Mouse (Mus musculus): Measurements from ENCODE around the gene Kcne4. TPM values are rescaled to one million over a fixed set of nuclear protein-coding genes. Genes with fewer than 3 reads are reported as not detected.

Gene Kcne4
- total and polyA plus RNA-seq, 2 experiments from 2014 or later: 3.5 to 3.9 TPM

DNA sequence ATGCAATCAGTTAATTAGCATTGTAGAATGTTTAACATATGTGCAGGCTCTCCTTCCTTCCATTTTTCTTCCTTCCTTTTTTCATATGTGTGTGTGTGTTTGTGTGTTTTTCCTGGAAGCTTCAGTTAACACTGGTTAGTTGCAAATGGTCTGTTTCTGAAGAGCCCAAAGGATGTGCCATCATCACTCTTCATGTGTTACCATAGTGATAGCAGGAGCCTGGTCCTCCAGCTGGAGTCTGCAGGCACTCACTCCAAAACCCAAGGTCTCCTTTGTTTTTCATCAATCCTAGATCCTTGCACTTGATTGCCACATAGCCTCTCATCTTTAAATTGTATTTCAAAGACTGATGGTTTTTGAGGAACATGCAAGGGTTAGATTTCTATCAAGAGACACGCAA is 29.1 kb downstream of the Kcne4 start:
- Histone ChIP-seq H3K4me3 (ENCODE audit: low read depth, low read length) (no peak overlapping the region), H3K9me3 (replicated peaks; ENCODE audit: control insufficient read depth, low read length) (no peaks in the 10 kb centered on the region), H3K4me1 (ENCODE audit: control insufficient read depth, insufficient read depth) (no peaks in the 10 kb centered on the region), H3K27me3 (ENCODE audit: control insufficient read depth, insufficient read depth, low read length) (no peaks in the 10 kb centered on the region), H3K9ac (replicated peaks; ENCODE audit: low read depth, low read length) (no peak overlapping the region), H3K27ac (ENCODE audit: low read depth) (no peak overlapping the region), H3K36me3 (replicated peaks; ENCODE audit: control insufficient read depth, insufficient read depth, low read length) (no peaks in the 10 kb centered on the region), H3K4me2 (ENCODE audit: low read depth, low read length) (no peak overlapping the region)
- 85% methylated on average over 1 of the region's 1 CpGs for whole genome bisulfite sequencing
- ATAC-seq (ENCODE audit: insufficient read depth, low read depth) (no peak), DNase-seq (ENCODE audit: low spot score) (no peak)
- TF ChIP-seq EP300 (IDR thresholded peaks at IDR 0.05; ENCODE audit: low read depth): no peak
- TF ChIP-seq CTCF (IDR thresholded peaks at IDR 0.05; ENCODE audit: low read depth): no peak

GRCm38 (mm10) chr1:78846471-78846870 is 29.9 kb downstream of the Kcne4 start:
- TF ChIP-seq EP300 (IDR thresholded peaks at IDR 0.05; ENCODE audit: low read depth) (no peak), CTCF (IDR thresholded peaks at IDR 0.05; ENCODE audit: low read depth) (peak; percentile 51)
- ATAC-seq (ENCODE audit: insufficient read depth, low read depth) (no peak), DNase-seq (ENCODE audit: low spot score) (no peak)
- Histone ChIP-seq H3K4me1 (ENCODE audit: control insufficient read depth, insufficient read depth) (no peaks in the 10 kb centered on the region), H3K27me3 (ENCODE audit: control insufficient read depth, insufficient read depth, low read length) (no peaks in the 10 kb centered on the region), H3K36me3 (replicated peaks; ENCODE audit: control insufficient read depth, insufficient read depth, low read length) (no peaks in the 10 kb centered on the region), H3K4me3 (ENCODE audit: low read depth, low read length) (no peak overlapping the region), H3K9ac (replicated peaks; ENCODE audit: low read depth, low read length) (no peak overlapping the region), H3K4me2 (ENCODE audit: low read depth, low read length) (no peak overlapping the region), H3K9me3 (replicated peaks; ENCODE audit: control insufficient read depth, low read length) (no peaks in the 10 kb centered on the region), H3K27ac (ENCODE audit: low read depth) (no peak overlapping the region)
- 39% methylated on average over 2 of the region's 2 CpGs for WGBS

DNA sequence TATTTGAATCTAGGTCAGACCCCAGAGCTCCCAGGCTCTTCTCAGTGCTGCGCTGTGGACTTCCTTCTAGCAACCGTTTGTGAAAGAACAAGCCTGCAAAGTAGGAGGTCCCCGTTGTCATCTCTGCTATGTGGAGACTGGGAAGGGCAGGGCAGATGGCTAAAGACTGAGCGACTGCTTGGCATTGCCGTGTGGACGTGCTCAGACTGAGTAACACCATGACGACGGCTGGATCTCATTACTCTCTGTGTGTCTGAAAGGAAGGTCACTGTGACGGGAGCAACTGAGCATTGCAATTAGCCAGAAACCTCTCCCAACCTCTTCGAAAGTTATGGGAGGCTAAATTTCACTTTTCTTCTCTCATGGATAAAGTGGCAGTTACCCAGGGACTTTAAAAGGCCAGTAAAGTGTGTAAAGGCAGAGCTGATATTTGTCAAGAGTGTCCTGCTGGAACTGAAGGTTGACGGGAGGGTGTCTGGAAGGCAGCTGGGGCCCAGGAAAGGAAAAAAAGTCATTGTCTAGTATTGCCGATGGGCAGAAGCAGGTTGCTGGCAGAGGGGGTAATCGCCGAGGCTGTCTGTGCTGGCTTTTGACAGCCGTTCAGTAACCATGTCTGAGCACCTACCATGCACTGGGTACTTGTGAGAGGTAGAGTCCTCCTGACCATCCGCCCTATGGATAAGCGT is 36.0 kb downstream of the Kcne4 start:
- Histone ChIP-seq H3K4me2 (ENCODE audit: low read depth, low read length) (no peak overlapping the region), H3K36me3 (replicated peaks; ENCODE audit: control insufficient read depth, insufficient read depth, low read length) (no peaks in the 10 kb centered on the region), H3K4me3 (ENCODE audit: low read depth, low read length) (no peak overlapping the region), H3K9me3 (replicated peaks; ENCODE audit: control insufficient read depth, low read length) (no peaks in the 10 kb centered on the region), H3K4me1 (ENCODE audit: control insufficient read depth, insufficient read depth) (peaks cover 5% of the 10 kb centered on the region), H3K27ac (ENCODE audit: low read depth) (no peak overlapping the region), H3K9ac (replicated peaks; ENCODE audit: low read depth, low read length) (no peak overlapping the region), H3K27me3 (ENCODE audit: control insufficient read depth, insufficient read depth, low read length) (no peaks in the 10 kb centered on the region)
- ATAC-seq (ENCODE audit: insufficient read depth, low read depth) (peak; percentile 39), DNase-seq (ENCODE audit: low spot score) (no peak)
- 52% methylated on average over 17 of the region's 17 CpGs for WGBS
- TF ChIP-seq CTCF (IDR thresholded peaks at IDR 0.05; ENCODE audit: low read depth) (no peak), EP300 (IDR thresholded peaks at IDR 0.05; ENCODE audit: low read depth) (no peak)

- TF ChIP-seq EP300 (IDR thresholded peaks at IDR 0.05; ENCODE audit: low read depth) (no peak), CTCF (IDR thresholded peaks at IDR 0.05; ENCODE audit: low read depth) (no peak)
- Histone ChIP-seq H3K4me3 (ENCODE audit: low read depth, low read length) (no peak overlapping the region), H3K4me2 (ENCODE audit: low read depth, low read length) (no peak overlapping the region), H3K27me3 (ENCODE audit: control insufficient read depth, insufficient read depth, low read length) (no peaks in the 10 kb centered on the region), H3K27ac (ENCODE audit: low read depth) (no peak overlapping the region), H3K4me1 (ENCODE audit: control insufficient read depth, insufficient read depth) (peaks cover 5% of the 10 kb centered on the region), H3K9me3 (replicated peaks; ENCODE audit: control insufficient read depth, low read length) (no peaks in the 10 kb centered on the region), H3K9ac (replicated peaks; ENCODE audit: low read depth, low read length) (no peak overlapping the region), H3K36me3 (replicated peaks; ENCODE audit: control insufficient read depth, insufficient read depth, low read length) (no peaks in the 10 kb centered on the region)
- ATAC-seq (ENCODE audit: insufficient read depth, low read depth) (no peak), DNase-seq (ENCODE audit: low spot score) (no peak)
- 87% methylated on average over 3 of the region's 3 CpGs for WGBS
These were observed 36.5 kb downstream of the Kcne4 start for GRCm38 (mm10) chr1:78853094-78853445.

DNA sequence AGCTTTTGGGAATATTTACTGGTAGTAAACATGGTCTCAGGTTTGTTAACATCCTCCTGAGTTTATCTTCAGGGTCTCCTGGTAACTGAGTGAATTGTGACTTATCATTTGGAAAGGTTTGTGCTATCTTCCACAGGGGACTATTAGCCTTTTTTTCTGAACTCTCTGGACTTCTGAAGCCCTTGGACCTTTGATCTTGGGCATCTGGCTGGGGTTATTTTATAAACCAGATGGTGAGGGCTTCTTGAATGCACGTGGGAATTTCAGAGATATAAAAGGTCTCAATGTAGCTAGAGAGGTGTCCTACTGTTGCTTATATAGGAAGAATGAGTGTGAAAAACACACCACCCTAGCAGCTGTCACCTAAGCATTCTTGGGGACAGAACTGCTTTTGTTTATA is 37.7 kb downstream of the Kcne4 start:
- Histone ChIP-seq H3K27me3 (ENCODE audit: control insufficient read depth, insufficient read depth, low read length) (no peaks in the 10 kb centered on the region), H3K4me2 (ENCODE audit: low read depth, low read length) (no peak overlapping the region), H3K9ac (replicated peaks; ENCODE audit: low read depth, low read length) (no peak overlapping the region), H3K9me3 (replicated peaks; ENCODE audit: control insufficient read depth, low read length) (no peaks in the 10 kb centered on the region), H3K4me3 (ENCODE audit: low read depth, low read length) (no peak overlapping the region), H3K27ac (ENCODE audit: low read depth) (no peak overlapping the region), H3K36me3 (replicated peaks; ENCODE audit: control insufficient read depth, insufficient read depth, low read length) (no peaks in the 10 kb centered on the region), H3K4me1 (ENCODE audit: control insufficient read depth, insufficient read depth) (peaks cover 5% of the 10 kb centered on the region)
- DNase-seq (ENCODE audit: low spot score) (no peak), ATAC-seq (ENCODE audit: insufficient read depth, low read depth) (no peak)
- TF ChIP-seq CTCF (IDR thresholded peaks at IDR 0.05; ENCODE audit: low read depth): no peak
- TF ChIP-seq EP300 (IDR thresholded peaks at IDR 0.05; ENCODE audit: low read depth): no peak
- 33% methylated on average over 1 of the region's 1 CpGs for WGBS

DNA sequence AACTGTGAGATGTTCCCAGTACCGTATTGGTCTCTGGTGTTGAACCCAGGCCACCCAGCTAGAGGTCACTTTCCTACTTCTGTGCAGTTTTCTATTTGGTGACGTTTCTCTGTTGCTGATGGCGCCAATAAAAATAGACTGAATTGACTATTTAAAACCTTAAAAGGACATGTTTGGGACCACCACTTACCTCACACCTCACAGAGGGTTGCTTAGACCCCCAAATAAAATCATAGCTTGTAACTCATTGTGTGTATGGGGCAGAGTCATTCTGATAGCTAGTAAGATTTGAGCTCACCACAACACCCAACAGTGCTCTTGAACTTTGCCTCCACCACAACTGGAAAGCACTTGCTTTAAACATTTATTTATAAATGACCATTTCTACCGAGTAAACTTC is 43.0 kb downstream of the Kcne4 start:
- no peak overlapping the region for H3K4me3 ChIP-seq (ENCODE audit: low read depth, low read length)
- ATAC-seq (ENCODE audit: insufficient read depth, low read depth) (no peak), DNase-seq (ENCODE audit: low spot score) (no peak)
- no peak for TF ChIP-seq CTCF (IDR thresholded peaks at IDR 0.05; ENCODE audit: low read depth)
- TF ChIP-seq EP300 (IDR thresholded peaks at IDR 0.05; ENCODE audit: low read depth): no peak
- no peak overlapping the region for H3K4me2 ChIP-seq (ENCODE audit: low read depth, low read length)
- peaks cover 27% of the 10 kb centered on the region for H3K4me1 ChIP-seq (ENCODE audit: control insufficient read depth, insufficient read depth)
- H3K9me3 ChIP-seq (replicated peaks; ENCODE audit: control insufficient read depth, low read length): no peaks in the 10 kb centered on the region
- no peaks in the 10 kb centered on the region for H3K27me3 ChIP-seq (ENCODE audit: control insufficient read depth, insufficient read depth, low read length)
- WGBS: 70% methylated on average over 4 of the region's 4 CpGs
- no peak overlapping the region for H3K9ac ChIP-seq (replicated peaks; ENCODE audit: low read depth, low read length)
- peak overlapping the region; percentile 73 for H3K27ac ChIP-seq (ENCODE audit: low read depth)
- no peaks in the 10 kb centered on the region for H3K36me3 ChIP-seq (replicated peaks; ENCODE audit: control insufficient read depth, insufficient read depth, low read length)
